Comparison of ENCODE assay signal across 13 mouse cellular contexts in genomic region chr1:152414451-152414850, GRCm38 (mm10). TPM values are rescaled to one million over a fixed set of nuclear protein-coding genes. Genes with fewer than 3 reads are reported as not detected.
DNase-seq lines count a peak whose midpoint lies in the region; ATAC-seq and TF ChIP-seq lines count a peak whose summit lies in the region.
"Had no signal": no experiment of that assay in that cellular context is flagged by ENCODE, and none has a peak within 500 bp of the region (broad histone marks: within the 10 kb centered on the region; RNA-seq: fewer than 3 reads in every experiment).

No protein-coding gene starts in this region.

- H3K4me1 ChIP-seq in hindbrain, postnatal 0 days (ENCODE audit: insufficient read depth, low read length): peaks cover 4% of the 10 kb centered on the region; the same call in 1 of the 2 replicates
- H3K4me1 ChIP-seq in hindbrain, embryonic 13.5 days (replicated peaks): no peaks in the 10 kb centered on the region; the same call in 1 of the 2 replicates
- no peaks in the 10 kb centered on the region for H3K4me1 ChIP-seq in kidney, embryonic 14.5 days (ENCODE audit: control insufficient read depth, insufficient read depth, low read length)
- peaks cover 14% of the 10 kb centered on the region for H3K4me1 ChIP-seq in kidney, embryonic 16.5 days (ENCODE audit: insufficient read depth, low read length)

- 56% methylated on average over 10 of the region's 10 CpGs for WGBS in hindbrain, postnatal 0 days
- 75% methylated on average over 10 of the region's 10 CpGs for WGBS in hindbrain, embryonic 13.5 days
- WGBS in kidney, embryonic 14.5 days: 70% methylated on average over 10 of the region's 10 CpGs
- WGBS in kidney, embryonic 16.5 days: 65% methylated on average over 10 of the region's 10 CpGs

- DNase-seq in hindbrain, postnatal 0 days (ENCODE audit: low spot score): peak; percentile 60
- DNase-seq in fibroblast of lung, adult 2 months (ENCODE audit: low read depth): peak; percentile 25
- DNase-seq in heart, adult 9 months (ENCODE audit: low spot score in 2 of 2): peak; percentile 51 to 54
- peak; percentile 11 to 22 for DNase-seq in right cerebral cortex, adult 2 months (ENCODE audit: low spot score in 2 of 2)
- no peak for DNase-seq in spleen, adult 18-20 months
- DNase-seq: lung, adult 18-20 months; thymus, postnatal 25 days had no signal

- no peak for TF ChIP-seq CTCF in hindbrain, postnatal 0 days (IDR thresholded peaks at IDR 0.05; ENCODE audit: low read depth)

- H3K27ac ChIP-seq in hindbrain, postnatal 0 days: no peak overlapping the region
- H3K27ac ChIP-seq in hindbrain, embryonic 13.5 days: no peak overlapping the region
- no peak overlapping the region for H3K27ac ChIP-seq in kidney, embryonic 14.5 days (ENCODE audit: low read depth, low read length)
- no peak overlapping the region for H3K27ac ChIP-seq in kidney, embryonic 16.5 days (ENCODE audit: low read length)
- H3K27ac ChIP-seq: hindbrain, embryonic 15.5 days; midbrain, embryonic 15.5 days had no signal

- no peaks in the 10 kb centered on the region for H3K36me3 ChIP-seq in hindbrain, postnatal 0 days (ENCODE audit: insufficient read depth, low read length)
- H3K36me3 ChIP-seq in hindbrain, embryonic 13.5 days: no peaks in the 10 kb centered on the region
- H3K36me3 ChIP-seq in kidney, embryonic 14.5 days (ENCODE audit: control insufficient read depth, insufficient read depth, low read length): no peaks in the 10 kb centered on the region
- H3K36me3 ChIP-seq in kidney, embryonic 16.5 days (ENCODE audit: insufficient read depth, low read length): 0 out of 2 replicates have a peak, but pooled peaks cover 5% of the 10 kb centered on the region
- H3K36me3 ChIP-seq: G1E; hindbrain, embryonic 15.5 days; midbrain, embryonic 15.5 days had no signal

- no peak overlapping the region for H3K9ac ChIP-seq in hindbrain, postnatal 0 days (replicated peaks; ENCODE audit: low read length)
- H3K9ac ChIP-seq in hindbrain, embryonic 13.5 days: no peak overlapping the region
- no peak overlapping the region for H3K9ac ChIP-seq in kidney, embryonic 14.5 days (ENCODE audit: low read depth, low read length)
- no peak overlapping the region for H3K9ac ChIP-seq in kidney, embryonic 16.5 days (replicated peaks; ENCODE audit: low read length)
- H3K9ac ChIP-seq: hindbrain, embryonic 15.5 days; midbrain, embryonic 15.5 days had no signal

- ATAC-seq in hindbrain, postnatal 0 days: peak; percentile 61; the same call in 1 of the 2 replicates
- no peak for ATAC-seq in hindbrain, embryonic 13.5 days (ENCODE audit: low FRiP score)
- ATAC-seq in kidney, embryonic 14.5 days (ENCODE audit: low FRiP score, low TSS enrichment): no peak; the same call in 1 of the 2 replicates
- no peak for ATAC-seq in kidney, embryonic 16.5 days (ENCODE audit: low FRiP score, low TSS enrichment)
- ATAC-seq: midbrain, embryonic 15.5 days had no signal

- H3K4me3 ChIP-seq in hindbrain, postnatal 0 days (ENCODE audit: low read length): no peak overlapping the region
- no peak overlapping the region for H3K4me3 ChIP-seq in hindbrain, embryonic 13.5 days
- H3K4me3 ChIP-seq in kidney, embryonic 14.5 days (ENCODE audit: low read length): no peak overlapping the region
- no peak overlapping the region for H3K4me3 ChIP-seq in kidney, embryonic 16.5 days (ENCODE audit: low read length)
- H3K4me3 ChIP-seq: hindbrain, embryonic 15.5 days; midbrain, embryonic 15.5 days had no signal

- H3K4me2 ChIP-seq in hindbrain, postnatal 0 days (ENCODE audit: low read depth, low read length): no peak overlapping the region
- H3K4me2 ChIP-seq in hindbrain, embryonic 13.5 days: no peak overlapping the region
- no peak overlapping the region for H3K4me2 ChIP-seq in kidney, embryonic 14.5 days (replicated peaks; ENCODE audit: low read depth, low read length)
- no peak overlapping the region for H3K4me2 ChIP-seq in kidney, embryonic 16.5 days (replicated peaks; ENCODE audit: low read depth, low read length)
- H3K4me2 ChIP-seq: hindbrain, embryonic 15.5 days; midbrain, embryonic 15.5 days had no signal

- no peaks in the 10 kb centered on the region for H3K9me3 ChIP-seq in hindbrain, postnatal 0 days (ENCODE audit: low read length)
- no peaks in the 10 kb centered on the region for H3K9me3 ChIP-seq in hindbrain, embryonic 13.5 days
- 0 out of 2 replicates have a peak, but pooled peaks cover 3% of the 10 kb centered on the region for H3K9me3 ChIP-seq in kidney, embryonic 14.5 days (ENCODE audit: control insufficient read depth, low read length)
- peaks cover 10% of the 10 kb centered on the region for H3K9me3 ChIP-seq in kidney, embryonic 16.5 days (ENCODE audit: low read length)
- H3K9me3 ChIP-seq: hindbrain, embryonic 15.5 days; midbrain, embryonic 15.5 days had no signal

- no peaks in the 10 kb centered on the region for H3K27me3 ChIP-seq in hindbrain, postnatal 0 days (ENCODE audit: insufficient read depth, low read length)
- no peaks in the 10 kb centered on the region for H3K27me3 ChIP-seq in hindbrain, embryonic 13.5 days
- no peaks in the 10 kb centered on the region for H3K27me3 ChIP-seq in kidney, embryonic 14.5 days (ENCODE audit: control insufficient read depth, insufficient read depth, low read length)
- H3K27me3 ChIP-seq in kidney, embryonic 16.5 days (ENCODE audit: insufficient read depth, low read length): no peaks in the 10 kb centered on the region
- H3K27me3 ChIP-seq: hindbrain, embryonic 15.5 days; midbrain, embryonic 15.5 days had no signal

RNA-seq across cellular contexts. Expression of gene Colgalt2, which starts 14.8 kb away (rescaled TPM):
- total RNA-seq in hindbrain, postnatal 0 days (2014; rRNA removed): 6.6 and 7.0 TPM in 2 replicates
- polyA plus RNA-seq in hindbrain, postnatal 0 days (2015; fragmentation: Nextera tagmentation; extraction: Ambion mirVana): 3.4 and 3.7 TPM in 2 replicates
- polyA plus RNA-seq in hindbrain, embryonic 13.5 days (2015; fragmentation: Nextera tagmentation; extraction: Ambion mirVana): 2.5 and 2.9 TPM in 2 replicates
- 1.0 and 1.3 TPM in 2 replicates for polyA plus RNA-seq in kidney, embryonic 14.5 days (2014; fragmentation: Nextera tagmentation; extraction: Ambion mirVana)
- 2.0 and 2.8 TPM in 2 replicates for polyA plus RNA-seq in kidney, embryonic 16.5 days (2015; fragmentation: Nextera tagmentation; extraction: Ambion mirVana)
- polyA plus RNA-seq: G1E had no signal

RNA-seq across cellular contexts. Expression of gene Tsen15, which starts 28.0 kb away (rescaled TPM):
- 27.1 and 49.8 TPM in 2 replicates for total RNA-seq in hindbrain, postnatal 0 days (2014; rRNA removed)
- polyA plus RNA-seq in hindbrain, postnatal 0 days (2015; fragmentation: Nextera tagmentation; extraction: Ambion mirVana): 49.1 and 50.8 TPM in 2 replicates
- polyA plus RNA-seq in hindbrain, embryonic 13.5 days (2015; fragmentation: Nextera tagmentation; extraction: Ambion mirVana): 26.7 and 31.0 TPM in 2 replicates
- 83.5 and 102 TPM in 2 replicates for polyA plus RNA-seq in kidney, embryonic 14.5 days (2014; fragmentation: Nextera tagmentation; extraction: Ambion mirVana)
- polyA plus RNA-seq in kidney, embryonic 16.5 days (2015; fragmentation: Nextera tagmentation; extraction: Ambion mirVana): 88.0 and 94.5 TPM in 2 replicates

Comparison
In these comparisons a context has a peak if more than half of its experiments do, and no peak if none do; other contexts are left out.
1. DNase-seq: peak in hindbrain, postnatal 0 days (single experiment), fibroblast of lung, adult 2 months (single experiment), heart, adult 9 months (2 of 2) and right cerebral cortex, adult 2 months (2 of 2); none in spleen, adult 18-20 months (0 of 2).